Mouse (Mus musculus): ENCODE results near the gene Lsamp. TPM values are rescaled to one million over a fixed set of nuclear protein-coding genes. Genes with fewer than 3 reads are reported as not detected.
A peak's percentile ranks its signal among the peaks of the same experiment; 100 is the strongest.

Lsamp gene
- polyA plus RNA-seq, 1 experiment from 2014 or later, result 106 TPM

DNA sequence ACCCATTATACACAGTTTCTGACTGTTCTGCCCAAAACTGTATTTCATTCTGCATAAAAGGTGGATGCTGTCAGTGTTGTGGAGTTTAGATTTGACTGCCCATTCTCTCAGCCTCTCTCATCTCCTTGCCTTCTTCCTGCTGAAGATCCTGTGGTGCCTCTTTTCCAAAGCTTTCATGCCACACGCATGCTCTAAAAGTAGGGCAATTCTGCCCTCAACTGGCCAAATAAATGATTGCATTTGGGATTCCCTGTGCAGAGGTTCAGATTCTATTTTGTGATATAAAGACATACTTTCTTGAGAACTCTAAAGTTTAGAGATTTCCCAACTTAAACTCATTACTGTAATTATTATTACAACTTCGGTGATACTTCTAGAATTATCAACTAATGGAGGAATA is 1260.5 kb downstream of the Lsamp start:
- H3K4me1 ChIP-seq (ENCODE audit: control insufficient read depth, insufficient read depth, low read length), result no peaks in the 10 kb centered on the region
- 8% methylated on average over 2 of the region's 2 CpGs for WGBS
- H3K27ac ChIP-seq (ENCODE audit: low read length), result no peak overlapping the region
- ATAC-seq, result peak; percentile 56
- no peaks in the 10 kb centered on the region for H3K27me3 ChIP-seq (ENCODE audit: control insufficient read depth, insufficient read depth, low read depth, low read length)
- H3K9me3 ChIP-seq (replicated peaks; ENCODE audit: control insufficient read depth, low read length, poor library complexity, severe bottlenecking), result no peaks in the 10 kb centered on the region
- no peak overlapping the region for H3K9ac ChIP-seq (ENCODE audit: low read depth, low read length)
- H3K4me3 ChIP-seq (ENCODE audit: low read depth, low read length), result no peak overlapping the region
- H3K4me2 ChIP-seq (ENCODE audit: low read length), result no peak overlapping the region
- no peaks in the 10 kb centered on the region for H3K36me3 ChIP-seq (ENCODE audit: control insufficient read depth, insufficient read depth, low read length)

DNA sequence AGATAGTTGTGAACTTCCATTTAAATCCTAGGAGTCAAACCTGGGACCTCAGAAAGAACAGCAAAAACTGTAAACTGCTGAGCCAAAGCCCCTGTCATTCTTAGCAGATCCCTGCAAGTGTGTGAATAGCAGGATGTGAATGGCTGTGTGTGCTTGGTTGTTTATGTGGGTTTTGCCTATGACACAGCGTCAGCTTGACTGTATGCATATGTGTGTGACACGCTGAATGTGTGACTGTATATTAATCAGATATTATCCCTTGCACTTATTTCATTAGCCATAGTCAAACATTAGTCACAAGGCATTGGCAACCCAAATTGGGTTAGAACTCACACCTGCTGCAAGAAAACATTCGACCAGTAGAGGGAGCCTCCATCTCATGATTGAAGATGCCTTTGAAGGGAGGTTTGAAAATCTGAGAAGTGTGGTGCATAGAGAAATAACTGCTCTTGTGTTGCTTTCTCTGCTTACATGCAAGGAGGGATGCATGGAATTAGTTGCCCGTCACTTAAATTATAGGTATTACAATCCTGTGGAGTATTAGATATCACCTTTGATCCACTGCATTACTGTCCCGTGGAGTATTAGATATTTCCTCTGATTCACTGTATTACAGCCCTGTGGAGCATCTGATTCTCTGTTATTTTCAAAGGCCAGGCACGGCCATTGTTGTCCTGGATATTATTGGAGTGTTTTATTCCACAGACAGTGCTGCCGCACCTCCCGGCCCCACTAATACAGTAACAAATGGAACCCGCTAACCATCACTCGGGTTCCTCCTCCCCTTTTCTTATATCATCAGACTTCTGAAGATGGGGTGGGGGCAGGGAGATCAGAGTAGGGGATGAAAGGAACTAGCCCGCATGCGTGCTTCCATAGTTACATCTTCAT is 1274.2 kb downstream of the Lsamp start:
- H3K4me2 ChIP-seq (ENCODE audit: low read length), result peak overlapping the region; percentile 39
- H3K9ac ChIP-seq (ENCODE audit: low read depth, low read length), result no peak overlapping the region
- H3K27ac ChIP-seq (ENCODE audit: low read length), result peak overlapping the region; percentile 73
- H3K9me3 ChIP-seq (replicated peaks; ENCODE audit: control insufficient read depth, low read length, poor library complexity, severe bottlenecking), result no peaks in the 10 kb centered on the region
- H3K4me1 ChIP-seq (ENCODE audit: control insufficient read depth, insufficient read depth, low read length), result peaks cover 9% of the 10 kb centered on the region; the same call in 1 of the 2 replicates
- no peaks in the 10 kb centered on the region for H3K27me3 ChIP-seq (ENCODE audit: control insufficient read depth, insufficient read depth, low read depth, low read length)
- WGBS, result 29% methylated on average over 12 of the region's 12 CpGs
- no peaks in the 10 kb centered on the region for H3K36me3 ChIP-seq (ENCODE audit: control insufficient read depth, insufficient read depth, low read length)
- ATAC-seq, result peak; percentile 87
- H3K4me3 ChIP-seq (ENCODE audit: low read depth, low read length), result no peak overlapping the region

DNA sequence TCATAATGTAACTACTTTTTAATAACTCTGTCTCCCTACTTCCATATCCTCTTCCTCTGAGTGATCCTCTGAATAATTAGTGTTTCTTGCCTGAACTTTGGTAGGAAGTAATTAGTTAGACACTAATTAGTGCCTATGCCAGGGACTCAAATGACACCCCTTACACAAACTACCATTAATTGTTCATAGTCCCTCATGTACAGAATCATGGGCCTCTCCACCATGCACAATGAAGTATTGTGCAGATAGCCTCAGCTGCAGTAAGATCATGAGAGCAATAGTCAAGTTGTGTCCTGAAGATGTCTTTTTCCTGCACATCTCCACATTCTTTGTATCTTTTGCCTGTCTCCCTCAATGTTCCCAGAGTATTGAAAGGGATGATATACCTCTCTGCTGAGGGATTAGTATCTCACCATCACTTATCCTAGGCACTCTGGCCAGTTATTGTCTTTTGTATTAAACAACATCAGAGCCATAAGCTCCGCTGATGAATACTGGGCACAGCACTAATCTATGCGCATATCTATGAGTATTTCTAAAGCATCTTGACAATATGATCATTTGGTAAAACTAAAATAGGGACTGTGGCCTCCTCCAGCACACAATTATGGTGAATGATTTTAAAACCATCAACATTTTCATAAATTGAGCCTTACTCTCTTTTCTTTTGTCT is 1292.0 kb downstream of the Lsamp start:
- Histone ChIP-seq H3K36me3 (ENCODE audit: control insufficient read depth, insufficient read depth, low read length) (no peaks in the 10 kb centered on the region), H3K9me3 (replicated peaks; ENCODE audit: control insufficient read depth, low read length, poor library complexity, severe bottlenecking) (no peaks in the 10 kb centered on the region), H3K27me3 (ENCODE audit: control insufficient read depth, insufficient read depth, low read depth, low read length) (no peaks in the 10 kb centered on the region), H3K27ac (ENCODE audit: low read length) (no peak overlapping the region), H3K4me1 (ENCODE audit: control insufficient read depth, insufficient read depth, low read length) (no peaks in the 10 kb centered on the region), H3K4me2 (ENCODE audit: low read length) (no peak overlapping the region), H3K9ac (ENCODE audit: low read depth, low read length) (no peak overlapping the region), H3K4me3 (ENCODE audit: low read depth, low read length) (no peak overlapping the region)
- no peak for ATAC-seq
- WGBS, result 60% methylated on average over 2 of the region's 2 CpGs

DNA sequence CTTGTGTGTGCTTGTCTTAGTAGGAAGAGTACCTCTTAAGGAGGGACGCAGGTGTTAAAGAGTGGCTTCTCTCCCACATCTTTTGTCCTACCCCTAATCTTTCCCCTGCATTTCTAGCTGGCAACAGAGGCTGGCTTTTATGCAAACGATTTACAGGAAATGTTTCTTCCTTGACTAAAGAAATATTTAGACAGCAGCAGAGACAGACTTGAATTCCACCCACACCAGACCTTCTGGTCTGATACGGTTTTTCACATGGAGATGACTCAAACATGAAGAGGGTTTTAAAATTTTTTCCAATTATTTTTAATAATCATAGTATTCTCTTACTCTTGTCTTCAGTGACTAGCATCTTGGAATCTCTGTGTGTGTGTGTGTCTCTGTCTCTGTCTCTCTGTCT is 1333.8 kb downstream of the Lsamp start:
- Histone ChIP-seq H3K4me1 (ENCODE audit: control insufficient read depth, insufficient read depth, low read length) (no peaks in the 10 kb centered on the region), H3K27me3 (ENCODE audit: control insufficient read depth, insufficient read depth, low read depth, low read length) (no peaks in the 10 kb centered on the region), H3K9ac (ENCODE audit: low read depth, low read length) (no peak overlapping the region), H3K36me3 (ENCODE audit: control insufficient read depth, insufficient read depth, low read length) (no peaks in the 10 kb centered on the region), H3K9me3 (replicated peaks; ENCODE audit: control insufficient read depth, low read length, poor library complexity, severe bottlenecking) (no peaks in the 10 kb centered on the region), H3K4me2 (ENCODE audit: low read length) (no peak overlapping the region), H3K4me3 (ENCODE audit: low read depth, low read length) (no peak overlapping the region), H3K27ac (ENCODE audit: low read length) (no peak overlapping the region)
- WGBS, result 74% methylated on average over 3 of the region's 3 CpGs
- no peak for ATAC-seq

DNA sequence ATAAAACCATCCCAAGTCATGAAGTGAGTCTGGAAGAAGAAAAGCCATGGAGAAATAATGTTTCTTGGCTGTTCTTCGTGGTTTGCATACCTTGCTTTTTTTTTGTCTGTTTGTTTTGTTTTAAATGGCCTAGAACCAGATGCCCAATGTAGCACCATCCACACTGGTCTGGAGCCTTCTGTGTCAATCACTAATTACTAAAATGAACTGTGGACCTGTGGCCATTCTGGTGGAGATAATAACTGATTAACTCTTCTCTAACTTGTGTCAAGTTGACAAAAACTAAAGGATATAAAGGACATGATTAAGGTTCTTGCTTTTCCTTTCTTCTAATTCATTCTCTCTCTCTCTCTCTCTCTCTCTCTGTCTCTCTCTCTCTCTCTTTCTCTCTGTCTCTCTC is 1359.3 kb downstream of the Lsamp start:
- no peaks in the 10 kb centered on the region for H3K9me3 ChIP-seq (replicated peaks; ENCODE audit: control insufficient read depth, low read length, poor library complexity, severe bottlenecking)
- no peak overlapping the region for H3K27ac ChIP-seq (ENCODE audit: low read length)
- 87% methylated on average over 1 of the region's 1 CpGs for WGBS
- no peaks in the 10 kb centered on the region for H3K4me1 ChIP-seq (ENCODE audit: control insufficient read depth, insufficient read depth, low read length)
- no peaks in the 10 kb centered on the region for H3K27me3 ChIP-seq (ENCODE audit: control insufficient read depth, insufficient read depth, low read depth, low read length)
- no peak overlapping the region for H3K4me3 ChIP-seq (ENCODE audit: low read depth, low read length)
- ATAC-seq, result no peak
- no peak overlapping the region for H3K9ac ChIP-seq (ENCODE audit: low read depth, low read length)
- no peaks in the 10 kb centered on the region for H3K36me3 ChIP-seq (ENCODE audit: control insufficient read depth, insufficient read depth, low read length)
- no peak overlapping the region for H3K4me2 ChIP-seq (ENCODE audit: low read length)

DNA sequence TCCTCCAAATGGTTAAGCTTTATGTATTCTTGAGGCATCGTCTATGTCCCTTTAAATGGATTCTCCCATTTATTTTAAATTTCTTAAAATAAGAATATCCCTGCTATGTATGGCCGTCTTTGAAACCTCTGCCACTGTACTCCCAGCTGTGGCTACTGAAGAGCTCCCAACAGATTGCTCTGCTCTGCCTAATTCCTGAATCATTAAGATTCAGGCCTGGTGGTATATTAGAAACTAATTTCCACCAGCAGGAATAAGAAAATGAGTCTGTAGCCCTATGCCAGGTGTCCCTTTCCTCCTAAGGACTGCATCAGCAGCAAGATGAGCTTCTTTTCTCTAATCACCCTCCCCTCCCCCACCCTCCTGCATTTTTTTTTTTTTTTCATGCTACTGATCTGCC is 1381.0 kb downstream of the Lsamp start:
- no peak for ATAC-seq
- Histone ChIP-seq H3K27me3 (ENCODE audit: control insufficient read depth, insufficient read depth, low read depth, low read length) (no peaks in the 10 kb centered on the region), H3K4me3 (ENCODE audit: low read depth, low read length) (no peak overlapping the region), H3K9me3 (replicated peaks; ENCODE audit: control insufficient read depth, low read length, poor library complexity, severe bottlenecking) (no peaks in the 10 kb centered on the region), H3K4me2 (ENCODE audit: low read length) (no peak overlapping the region), H3K9ac (ENCODE audit: low read depth, low read length) (no peak overlapping the region), H3K4me1 (ENCODE audit: control insufficient read depth, insufficient read depth, low read length) (no peaks in the 10 kb centered on the region), H3K27ac (ENCODE audit: low read length) (no peak overlapping the region), H3K36me3 (ENCODE audit: control insufficient read depth, insufficient read depth, low read length) (no peaks in the 10 kb centered on the region)
- 67% methylated on average over 2 of the region's 2 CpGs for WGBS

DNA sequence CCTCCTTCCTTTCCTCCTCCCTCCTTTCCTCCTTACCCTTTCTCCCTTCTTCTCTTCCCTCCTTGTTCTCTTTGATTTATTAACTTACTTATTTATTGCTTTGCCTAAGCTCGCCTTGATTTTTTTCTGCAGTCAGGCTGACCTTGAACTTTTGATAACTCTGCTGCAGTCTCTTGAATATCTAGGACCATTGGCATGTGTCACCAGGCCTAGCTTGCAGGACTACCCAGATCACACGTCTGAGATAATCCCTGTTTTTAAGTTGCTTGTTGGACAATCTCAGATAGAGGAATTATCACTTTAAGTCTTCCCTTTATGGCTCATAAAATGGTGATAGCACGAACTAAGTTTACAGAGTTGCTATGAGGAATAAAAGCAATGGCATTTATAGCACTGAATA is 1399.5 kb downstream of the Lsamp start:
- Histone ChIP-seq H3K27ac (ENCODE audit: low read length) (no peak overlapping the region), H3K9ac (ENCODE audit: low read depth, low read length) (no peak overlapping the region)
- ATAC-seq, result no peak

DNA sequence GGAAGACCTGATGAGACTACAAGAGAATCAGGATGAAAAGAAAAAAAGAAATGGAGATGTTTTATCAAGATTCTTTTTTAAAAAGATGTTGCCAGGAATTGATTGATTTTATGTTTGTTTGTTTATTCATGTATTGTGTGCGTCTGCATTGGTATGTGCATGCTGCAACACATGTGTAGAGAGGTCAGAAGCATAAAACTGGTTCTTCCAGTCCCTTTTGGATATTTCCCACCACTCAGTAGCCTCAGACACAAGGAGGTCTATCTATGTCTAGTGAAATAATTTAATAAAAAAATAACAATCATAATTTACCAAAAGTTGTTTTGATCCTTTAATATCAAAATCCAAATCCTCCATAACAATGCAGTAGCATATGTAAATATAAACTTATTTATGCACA is 1400.1 kb downstream of the Lsamp start:
- Histone ChIP-seq H3K4me2 (ENCODE audit: low read length) (no peak overlapping the region), H3K4me3 (ENCODE audit: low read depth, low read length) (no peak overlapping the region), H3K27ac (ENCODE audit: low read length) (no peak overlapping the region), H3K4me1 (ENCODE audit: control insufficient read depth, insufficient read depth, low read length) (no peaks in the 10 kb centered on the region), H3K36me3 (ENCODE audit: control insufficient read depth, insufficient read depth, low read length) (no peaks in the 10 kb centered on the region), H3K9ac (ENCODE audit: low read depth, low read length) (no peak overlapping the region), H3K27me3 (ENCODE audit: control insufficient read depth, insufficient read depth, low read depth, low read length) (no peaks in the 10 kb centered on the region), H3K9me3 (replicated peaks; ENCODE audit: control insufficient read depth, low read length, poor library complexity, severe bottlenecking) (no peaks in the 10 kb centered on the region)
- 85% methylated on average over 1 of the region's 1 CpGs for WGBS
- ATAC-seq, result no peak

More for the DNA sequence above, 1399.5 kb downstream of the Lsamp start:
- Histone ChIP-seq H3K4me1 (ENCODE audit: control insufficient read depth, insufficient read depth, low read length) (no peaks in the 10 kb centered on the region), H3K36me3 (ENCODE audit: control insufficient read depth, insufficient read depth, low read length) (no peaks in the 10 kb centered on the region), H3K9me3 (replicated peaks; ENCODE audit: control insufficient read depth, low read length, poor library complexity, severe bottlenecking) (no peaks in the 10 kb centered on the region), H3K4me2 (ENCODE audit: low read length) (no peak overlapping the region), H3K27me3 (ENCODE audit: control insufficient read depth, insufficient read depth, low read depth, low read length) (no peaks in the 10 kb centered on the region), H3K4me3 (ENCODE audit: low read depth, low read length) (no peak overlapping the region)
- 70% methylated on average over 3 of the region's 3 CpGs for WGBS

DNA sequence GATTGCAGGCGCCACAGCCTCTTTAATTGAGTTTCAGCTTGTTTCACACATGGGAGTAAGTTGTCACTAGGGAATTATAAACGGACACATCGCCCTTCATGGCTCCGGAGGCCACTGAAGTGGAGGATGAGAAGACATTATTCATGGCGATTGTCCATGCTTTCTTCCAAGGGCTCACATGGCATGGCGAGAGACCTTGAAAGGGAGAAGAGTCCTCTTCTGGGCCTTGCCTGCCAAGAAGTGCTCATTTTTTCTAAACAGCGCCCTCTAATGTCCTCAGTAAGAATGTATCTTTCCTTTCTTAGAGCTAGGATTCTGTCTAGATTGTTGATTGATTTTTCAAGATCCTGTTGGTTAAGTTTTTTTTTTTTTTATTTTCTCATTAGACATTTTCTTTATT is 1424.7 kb downstream of the Lsamp start:
- no peaks in the 10 kb centered on the region for H3K4me1 ChIP-seq (ENCODE audit: control insufficient read depth, insufficient read depth, low read length)
- H3K36me3 ChIP-seq (ENCODE audit: control insufficient read depth, insufficient read depth, low read length), result no peaks in the 10 kb centered on the region
- no peak overlapping the region for H3K4me2 ChIP-seq (ENCODE audit: low read length)
- no peaks in the 10 kb centered on the region for H3K27me3 ChIP-seq (ENCODE audit: control insufficient read depth, insufficient read depth, low read depth, low read length)
- WGBS, result 53% methylated on average over 7 of the region's 7 CpGs
- H3K27ac ChIP-seq (ENCODE audit: low read length), result no peak overlapping the region
- no peak overlapping the region for H3K4me3 ChIP-seq (ENCODE audit: low read depth, low read length)
- no peak for ATAC-seq
- no peak overlapping the region for H3K9ac ChIP-seq (ENCODE audit: low read depth, low read length)
- H3K9me3 ChIP-seq (replicated peaks; ENCODE audit: control insufficient read depth, low read length, poor library complexity, severe bottlenecking), result no peaks in the 10 kb centered on the region

All from midbrain, embryonic 16.5 days (tissue).